Mouse (Mus musculus) urinary bladder, adult 18-20 months (tissue): ENCODE data around the gene H2afy.

Experiments
- DNase-seq, 2 experiments: peaks; one replicate each; pipeline ENCODE4 v3.0.0; 2022; ENCODE audit warnings: low spot score in 2 of 2, mixed read lengths in 2 of 2

H2afy gene

GRCm38 (mm10) chr13:56145523-56145922 lies 9.4 kb upstream of the H2afy start:
- DNase-seq: no peak

- no peak for DNase-seq
Measured at GRCm38 (mm10) chr13:56144021-56144420, 7.9 kb upstream of the H2afy start.

DNA sequence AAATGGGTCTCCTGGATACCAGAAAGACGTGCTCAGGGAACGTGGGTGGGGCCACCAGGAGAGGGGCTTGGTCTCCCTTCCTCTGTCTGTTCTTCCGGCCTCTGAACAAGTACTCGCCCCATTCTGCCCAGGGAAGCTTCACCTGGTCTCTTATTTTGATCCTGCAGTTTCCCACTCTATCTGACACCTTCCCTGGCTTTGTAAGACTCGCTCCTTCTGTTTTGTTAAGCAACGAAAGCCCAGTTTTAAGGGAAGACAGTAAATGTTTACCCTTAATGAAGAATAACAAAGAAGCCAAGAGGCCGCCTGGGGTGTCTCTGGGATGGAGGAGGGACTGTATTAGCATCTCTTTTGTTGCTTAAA lies 7.0 kb upstream of the H2afy start:
- DNase-seq: no peak

DNA sequence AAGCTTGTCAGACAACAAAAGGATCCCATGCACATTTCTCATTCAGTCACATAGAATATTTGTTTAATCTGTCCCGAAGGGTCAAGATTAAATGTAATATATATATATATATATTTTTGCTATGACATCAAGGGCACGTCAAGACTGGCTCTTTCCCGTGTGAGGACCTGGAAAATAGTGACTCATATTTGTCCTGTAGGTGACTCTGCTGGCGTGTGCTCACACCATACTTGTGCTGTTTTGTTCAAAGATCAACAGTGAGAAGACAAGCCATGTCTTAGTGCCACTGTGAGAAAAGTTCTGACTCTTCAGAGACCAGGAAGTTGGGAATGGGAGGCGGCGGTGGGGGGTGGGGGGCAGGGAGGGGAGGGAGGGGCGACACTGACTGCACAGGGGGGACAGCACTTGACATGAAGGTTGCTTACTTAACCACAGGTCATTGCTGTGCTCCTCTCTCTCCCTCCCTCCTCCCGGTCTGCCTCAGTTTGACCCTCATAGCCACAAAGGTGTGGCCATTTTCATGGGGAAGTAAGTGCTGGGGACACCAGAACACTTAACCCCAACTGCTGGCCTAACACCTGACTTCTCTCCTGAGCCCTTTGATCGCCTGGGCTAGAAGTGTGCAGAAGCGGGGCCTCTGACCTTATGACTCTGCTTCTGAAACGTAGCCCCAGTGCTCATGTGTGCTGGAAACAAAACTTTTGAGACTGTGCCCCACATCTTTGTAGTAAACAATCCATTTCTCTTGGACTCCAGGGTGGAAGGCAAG lies 6.4 kb upstream of the H2afy start:
- DNase-seq: no peak

DNA sequence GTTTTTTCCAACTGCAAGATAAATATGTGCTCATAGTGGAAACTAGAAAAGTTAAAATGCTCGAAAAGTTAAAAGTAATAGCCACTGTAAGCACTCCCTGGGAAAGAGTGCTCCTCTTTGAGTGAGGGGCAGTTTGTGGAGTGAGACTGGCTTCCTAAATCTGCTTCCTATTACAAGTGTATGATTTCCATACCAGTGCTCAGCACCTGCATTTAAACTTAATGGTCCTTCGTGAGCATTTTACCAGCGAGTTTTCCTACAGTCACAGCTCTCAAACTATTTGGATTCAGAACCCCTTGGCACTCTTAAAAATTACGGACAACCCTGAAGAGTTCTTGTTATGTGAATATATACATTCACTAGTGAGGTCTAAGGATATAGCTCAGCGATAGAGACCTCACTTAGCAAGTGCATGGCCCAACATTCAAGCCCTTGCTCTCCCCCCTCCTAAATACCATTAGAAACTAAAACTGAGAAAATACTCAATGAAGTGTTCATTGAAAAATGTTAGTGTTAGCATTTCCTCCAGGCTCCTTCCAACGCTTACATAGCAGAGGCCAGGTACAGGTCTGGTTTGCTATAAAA lies 3.1 kb upstream of the H2afy start:
- no peak for DNase-seq

- peak; percentile 82 to 88 for DNase-seq
Measured at GRCm38 (mm10) chr13:56135231-56136052, 719 bp downstream of the H2afy start.

DNA sequence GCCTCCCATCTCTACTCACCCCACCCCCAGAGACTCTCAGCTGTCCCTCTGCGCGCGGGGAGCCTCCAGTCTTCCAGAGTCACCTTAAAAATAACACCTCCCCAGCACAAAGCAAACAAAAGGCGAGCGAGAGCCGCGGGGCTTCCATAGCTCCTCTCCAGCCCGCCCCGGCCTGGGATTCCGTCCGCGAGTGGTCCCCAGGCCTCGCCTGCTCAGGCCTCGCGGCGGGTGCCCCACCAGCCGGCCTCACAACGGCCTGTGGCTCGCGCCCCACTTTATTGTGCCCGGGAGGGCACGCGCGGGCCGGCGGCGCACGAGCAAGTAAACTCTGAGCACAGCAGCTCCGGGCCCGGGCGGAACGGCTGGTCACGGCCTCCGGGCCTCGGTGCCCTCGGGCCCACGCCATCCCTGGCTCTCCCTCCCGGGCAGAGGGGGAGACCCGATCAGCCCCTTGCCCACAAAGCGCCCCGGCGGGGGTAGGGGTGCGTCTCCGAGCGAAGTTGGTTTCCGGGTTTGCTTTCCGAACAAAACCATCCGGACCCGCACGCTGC lies 1.5 kb downstream of the H2afy start:
- DNase-seq: no peak

DNA sequence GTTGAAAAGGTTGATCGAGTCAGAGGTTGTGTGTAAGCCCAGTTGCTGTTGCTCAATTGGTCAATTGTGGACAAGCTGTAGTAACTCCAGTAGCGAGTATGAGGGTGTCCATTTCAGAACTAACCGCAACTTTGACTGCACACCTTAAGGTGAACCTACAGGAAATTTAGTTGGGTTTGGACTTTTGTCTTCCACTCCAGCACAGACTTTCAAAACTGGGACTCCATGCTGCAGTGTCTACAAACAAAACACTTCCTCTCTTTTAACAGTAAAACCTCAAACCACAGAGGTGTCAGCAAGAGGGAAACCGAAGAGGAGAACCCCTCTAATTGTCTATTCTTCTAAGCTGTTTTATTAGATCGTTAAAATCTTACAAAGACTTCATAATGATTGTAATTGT lies 2.1 kb downstream of the H2afy start:
- DNase-seq: no peak

DNA sequence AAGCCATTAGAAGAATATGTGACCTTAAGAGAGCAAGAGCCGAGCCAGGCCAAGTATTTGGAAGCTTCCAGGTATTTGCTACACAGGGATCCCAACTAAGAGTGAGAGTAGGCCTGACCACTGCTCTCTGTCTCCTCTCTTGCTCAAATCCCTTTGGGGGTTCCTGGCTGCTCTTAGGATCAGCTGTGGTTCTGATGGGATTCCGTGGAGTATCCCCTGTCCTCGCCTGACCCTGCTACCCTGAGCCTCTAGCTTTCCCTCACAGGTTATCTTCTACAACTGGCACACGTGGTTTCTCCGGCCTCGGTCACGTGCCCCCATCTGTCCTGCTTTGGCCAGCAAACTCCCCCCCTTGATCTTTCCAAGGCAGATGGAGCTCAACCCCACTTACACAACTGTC lies 3.2 kb downstream of the H2afy start:
- no peak for DNase-seq

- no peak for DNase-seq
Measured at GRCm38 (mm10) chr13:56132326-56132936, 3.7 kb downstream of the H2afy start.

- no peak for DNase-seq
Measured at GRCm38 (mm10) chr13:56130544-56130943, 5.6 kb downstream of the H2afy start.

DNA sequence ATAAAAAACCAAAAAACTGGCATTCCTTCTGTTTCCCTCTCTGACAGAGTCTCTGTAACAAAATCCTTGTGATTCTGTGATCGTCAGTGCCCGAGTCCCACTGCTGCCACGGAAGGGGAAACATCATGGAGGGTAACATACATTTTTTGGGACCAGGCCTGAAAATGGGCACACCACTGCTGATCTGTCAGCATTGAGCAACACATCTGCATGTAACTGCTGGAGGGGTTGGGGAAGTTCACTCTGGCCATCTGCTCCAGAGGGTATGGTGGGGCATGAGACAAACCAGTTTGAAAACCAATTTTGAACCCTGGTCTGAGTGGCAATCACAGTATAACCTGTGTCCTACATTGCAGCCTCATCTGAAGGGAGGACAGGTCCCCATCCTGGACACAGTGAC lies 6.6 kb downstream of the H2afy start:
- DNase-seq: no peak

GRCm38 (mm10) chr13:56129014-56129413 lies 7.1 kb downstream of the H2afy start:
- DNase-seq: no peak

DNA sequence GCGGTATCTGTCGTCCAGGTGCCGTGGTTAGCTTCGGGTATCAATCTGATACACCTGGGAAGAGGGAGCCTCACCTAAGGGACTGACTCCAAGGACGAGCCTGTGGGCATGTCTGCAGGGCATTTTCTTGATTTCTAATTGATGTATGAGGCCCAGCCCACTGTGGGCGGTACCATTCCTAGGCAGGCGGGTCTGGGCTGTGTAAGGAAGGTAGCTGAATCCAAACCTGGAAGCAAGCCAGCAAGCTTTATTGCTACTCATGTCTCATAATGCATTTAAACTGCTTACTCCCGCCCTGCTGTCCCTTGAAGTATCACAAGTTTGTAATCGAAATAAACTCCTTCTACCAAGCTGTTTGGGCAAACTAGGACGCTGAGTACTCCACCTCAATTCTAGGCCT lies 10.5 kb downstream of the H2afy start:
- no peak for DNase-seq

GRCm38 (mm10) chr13:56123075-56123474 lies 13.1 kb downstream of the H2afy start:
- DNase-seq: no peak

- no peak for DNase-seq
Measured at GRCm38 (mm10) chr13:56117991-56118765, 18.0 kb downstream of the H2afy start.

DNA sequence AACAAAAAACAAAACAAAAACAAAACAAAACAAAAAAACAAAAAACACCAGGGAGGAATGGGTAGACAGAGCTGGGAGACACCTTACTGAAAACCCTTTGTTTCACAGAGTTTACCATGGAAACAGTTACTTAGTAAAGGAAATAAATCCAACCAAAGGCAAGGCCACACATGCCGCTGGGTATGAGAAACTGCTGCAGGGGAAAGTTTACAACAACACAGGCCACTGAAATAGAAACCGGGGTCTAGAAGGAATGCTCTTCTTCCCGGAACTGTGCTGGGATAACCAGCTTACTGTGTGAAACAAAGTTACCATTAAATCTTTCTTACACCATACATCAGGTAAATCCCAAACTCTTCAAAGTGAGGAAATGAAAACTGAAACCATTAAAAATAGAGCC lies 20.3 kb downstream of the H2afy start:
- no peak for DNase-seq

DNA sequence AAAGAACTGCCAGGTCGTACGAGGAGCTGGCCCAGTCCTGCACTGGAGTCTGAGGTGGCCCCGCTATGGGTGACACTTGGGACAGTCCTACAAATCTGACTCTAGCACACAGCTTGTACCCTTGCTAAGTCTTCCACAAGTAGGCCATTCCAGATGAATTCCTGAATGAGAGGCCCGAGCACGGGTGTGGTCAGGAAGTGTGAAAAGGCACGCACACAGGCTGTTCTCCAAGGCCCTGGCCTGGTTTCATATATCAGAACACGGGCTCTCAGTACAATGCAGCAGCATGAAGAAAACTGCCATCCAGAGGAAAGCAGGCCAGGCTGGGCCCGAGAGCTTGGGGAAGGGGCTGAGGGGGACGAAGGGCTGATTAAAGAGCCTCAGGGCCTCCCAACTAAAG lies 20.8 kb downstream of the H2afy start:
- DNase-seq: no peak

DNA sequence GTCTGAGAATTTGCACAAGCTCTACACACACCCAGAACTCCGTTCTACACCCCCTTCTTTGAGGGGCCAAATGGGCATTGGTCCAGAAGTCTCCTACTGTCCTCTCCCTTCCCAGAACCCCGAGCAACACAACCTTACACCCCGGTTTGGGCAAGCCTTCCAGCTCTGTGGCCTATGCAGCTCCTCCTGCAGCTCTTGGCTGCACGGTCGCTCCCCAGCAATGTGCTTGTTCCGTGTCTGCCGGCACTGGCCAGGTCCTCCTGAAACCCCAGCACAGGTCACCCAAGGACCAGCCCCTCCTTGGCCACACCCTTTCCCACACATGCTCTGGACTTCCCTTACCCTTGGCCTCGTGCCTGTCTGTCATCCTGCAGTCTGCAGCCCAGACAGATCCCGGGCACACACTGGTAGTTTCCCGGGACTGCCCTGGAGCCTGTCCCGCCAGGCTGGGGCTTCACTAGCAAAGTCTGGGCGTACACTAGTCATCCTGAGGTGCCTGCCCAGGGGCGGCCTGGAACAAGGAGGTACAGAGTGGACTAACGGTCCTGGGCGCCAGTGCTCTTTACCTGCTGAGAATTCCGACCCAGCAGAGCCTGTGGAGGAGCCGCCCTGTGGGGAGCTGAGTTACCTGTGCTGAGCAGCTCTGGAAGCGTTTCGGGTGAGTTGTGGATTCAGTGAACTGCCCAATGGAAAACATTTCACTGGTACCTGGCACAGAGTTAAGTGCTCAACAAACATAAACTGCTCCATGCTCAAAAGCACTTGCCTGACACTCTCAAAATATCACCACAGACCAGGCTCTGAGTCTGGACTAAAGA lies 22.5 kb downstream of the H2afy start:
- DNase-seq: peak; percentile 38 to 58

DNA sequence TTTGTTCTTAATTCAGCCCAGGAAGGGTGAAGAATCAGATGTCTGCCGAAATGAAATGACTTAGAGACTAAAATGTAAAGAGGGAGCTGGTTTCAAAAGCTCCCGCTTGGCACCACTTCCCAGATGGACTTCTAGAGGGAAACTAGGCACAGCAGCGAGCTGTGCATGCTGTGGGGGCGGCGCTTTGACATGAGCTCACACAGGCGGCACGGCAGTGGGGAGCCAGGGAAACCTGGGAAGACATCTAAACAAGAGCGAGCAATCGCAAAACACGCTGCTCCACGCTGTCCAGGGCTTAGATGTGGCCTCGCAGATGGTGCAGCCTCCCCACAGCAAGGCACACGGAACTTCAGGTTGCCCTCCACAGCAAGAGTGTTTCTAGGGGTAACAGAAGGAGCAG lies 23.2 kb downstream of the H2afy start:
- DNase-seq: no peak
